Mouse (Mus musculus): ENCODE data around the gene Lca5l.

Lca5l gene

GRCm38 (mm10) chr16:96112769-96113168, 79.3 kb downstream of the Lca5l start:
- DNase-seq (ENCODE audit: low spot score), result no peak

- DNase-seq (ENCODE audit: low spot score), result no peak
Measured at GRCm38 (mm10) chr16:96110655-96111345, 81.3 kb downstream of the Lca5l start.

- DNase-seq (ENCODE audit: low spot score), result no peak
Measured at GRCm38 (mm10) chr16:96109673-96110072, 82.4 kb downstream of the Lca5l start.
